Comparison of ENCODE assay signal across 8 mouse cellular contexts in genomic region chr11:106020051-106020763, GRCm38 (mm10). TPM values are rescaled to one million over a fixed set of nuclear protein-coding genes. Genes with fewer than 3 reads are reported as not detected.
A peak's percentile ranks its signal among the peaks of the same experiment; 100 is the strongest.
DNase-seq lines count a peak whose midpoint lies in the region; ATAC-seq and TF ChIP-seq lines count a peak whose summit lies in the region.

No protein-coding gene starts in this region.

- peak overlapping the region; percentile 7; the same call in 1 of the 2 replicates for H3K9ac ChIP-seq in CH12.LX (ENCODE audit: insufficient read depth, low read depth)
- peak overlapping the region; percentile 64 for H3K9ac ChIP-seq in midbrain, embryonic 14.5 days (replicated peaks; ENCODE audit: low read length)

- H3K4me1 ChIP-seq in CH12.LX (ENCODE audit: control insufficient read depth in 1 of 2, insufficient read depth in 2 of 2): peaks cover 6% of the 10 kb centered on the region in 2 experiments; a peak in 2 of 4 replicates
- peaks cover 15% of the 10 kb centered on the region for H3K4me1 ChIP-seq in forebrain, embryonic 10.5 days
- 0 out of 2 replicates have a peak, but pooled peaks cover 3% of the 10 kb centered on the region for H3K4me1 ChIP-seq in midbrain, embryonic 14.5 days (ENCODE audit: control insufficient read depth, insufficient read depth, low read length)

- no peak for TF ChIP-seq EP300 in CH12.LX (IDR thresholded peaks at IDR 0.05; ENCODE audit: low read length)

- no peak overlapping the region for H3K27ac ChIP-seq in CH12.LX (ENCODE audit: insufficient read depth, low read depth)
- peak overlapping the region; percentile 51 for H3K27ac ChIP-seq in forebrain, embryonic 10.5 days
- peak overlapping the region; percentile 66 for H3K27ac ChIP-seq in midbrain, embryonic 14.5 days (replicated peaks; ENCODE audit: low read depth, low read length)

- H3K36me3 ChIP-seq in CH12.LX (replicated peaks in 1 of 2; ENCODE audit: control insufficient read depth in 1 of 2, insufficient read depth in 1 of 2, low read length in 1 of 2): no peaks in the 10 kb centered on the region
- H3K36me3 ChIP-seq in forebrain, embryonic 10.5 days (replicated peaks): no peaks in the 10 kb centered on the region
- H3K36me3 ChIP-seq in midbrain, embryonic 14.5 days (ENCODE audit: control insufficient read depth, insufficient read depth, low read length): no peaks in the 10 kb centered on the region

- no peak for DNase-seq in cerebellum, adult 9-11 months
- DNase-seq in CH12.LX (ENCODE audit: extremely low read depth): no peak
- peak; percentile 38 for DNase-seq in forebrain, embryonic 10.5 days (ENCODE audit: extremely low spot score, low spot score)
- peak; percentile 47 to 71 for DNase-seq in layer of hippocampus, adult 18-20 months (ENCODE audit: low spot score in 2 of 2)
- DNase-seq in midbrain, embryonic 14.5 days: peak; percentile 82
- peak; percentile 51 to 58 for DNase-seq in thymus, adult 18-20 months
- DNase-seq in adrenal gland, adult 2 months: no peak

- H3K4me3 ChIP-seq in CH12.LX (replicated peaks in 1 of 3; ENCODE audit: low read depth in 2 of 3, low read length in 2 of 3, poor library complexity in 1 of 3): peak overlapping the region in 1 of 3 experiments; percentile 55
- H3K4me3 ChIP-seq in forebrain, embryonic 10.5 days: peak overlapping the region; percentile 61
- peak overlapping the region; percentile 44 for H3K4me3 ChIP-seq in midbrain, embryonic 14.5 days (replicated peaks; ENCODE audit: low read depth, low read length)

- peaks cover 97% of the 10 kb centered on the region for H3K27me3 ChIP-seq in CH12.LX (replicated peaks)
- H3K27me3 ChIP-seq in forebrain, embryonic 10.5 days (ENCODE audit: poor library complexity, severe bottlenecking): peaks cover 44% of the 10 kb centered on the region
- no peaks in the 10 kb centered on the region for H3K27me3 ChIP-seq in midbrain, embryonic 14.5 days (ENCODE audit: control insufficient read depth, insufficient read depth, low read length)

- no peaks in the 10 kb centered on the region for H3K9me3 ChIP-seq in CH12.LX (replicated peaks; ENCODE audit: low read length)
- H3K9me3 ChIP-seq in forebrain, embryonic 10.5 days: no peaks in the 10 kb centered on the region
- H3K9me3 ChIP-seq in midbrain, embryonic 14.5 days (ENCODE audit: control insufficient read depth, low read length): no peaks in the 10 kb centered on the region

- H3K4me2 ChIP-seq in CH12.LX (ENCODE audit: insufficient read depth, low read depth, poor library complexity, severe bottlenecking): peak overlapping the region; percentile 96
- H3K4me2 ChIP-seq in midbrain, embryonic 14.5 days (ENCODE audit: low read length): peak overlapping the region; percentile 76

- WGBS in forebrain, embryonic 10.5 days: under 1% methylated on average over 50 of the region's 50 CpGs
- WGBS in midbrain, embryonic 14.5 days: under 1% methylated on average over 50 of the region's 50 CpGs

- ATAC-seq in cerebellum, adult (ENCODE audit: insufficient number of reproducible peaks, low FRiP score, low TSS enrichment): peak; percentile 40; the same call in 1 of the 2 replicates
- ATAC-seq in midbrain, embryonic 14.5 days (ENCODE audit: low FRiP score, low TSS enrichment): no peak

- dilution Hi-C loops in CH12.LX (cut with MboI; ENCODE audit: extremely low pct_ligation_motif_present, extremely low pct_unique_long_range_greater_than_20kb, low sequenced_read_pairs): no loop called here

- in situ Hi-C loops in CH12.LX (cut with MboI; ENCODE audit: low pct_ligation_motif_present, low pct_unique_long_range_greater_than_20kb, low sequenced_read_pairs): no loop called here

- no peak for TF ChIP-seq CTCF in CH12.LX (conservative IDR thresholded peaks at IDR 0.05 in 1 of 2, IDR thresholded peaks at IDR 0.05 in 1 of 2; ENCODE audit: low read depth in 2 of 2, low read length in 2 of 2)

- no peaks in the 10 kb centered on the region for H3K79me2 ChIP-seq in CH12.LX (replicated peaks; ENCODE audit: control insufficient read depth, extremely low read depth, insufficient read depth, poor library complexity, severe bottlenecking)

- TF ChIP-seq RAD21 in CH12.LX (IDR thresholded peaks at IDR 0.05; ENCODE audit: low read depth, low read length): no peak

- TF ChIP-seq POLR2A in CH12.LX (IDR thresholded peaks at IDR 0.05; ENCODE audit: low read depth, low read length): no peak

TF ChIP-seq in CH12.LX, 34 proteins besides CTCF, POLR2A, EP300 and RAD21:
- TF ChIP-seq NRF1 (IDR thresholded peaks at IDR 0.05; ENCODE audit: low read depth, low read length) (peak; percentile 74), MAX (IDR thresholded peaks at IDR 0.05; ENCODE audit: low read length) (0 out of 2 replicates have a peak, but pooled peaks have one; percentile 18), TCF12 (IDR thresholded peaks at IDR 0.05; ENCODE audit: low read depth, low read length) (peak; percentile 48; the same call in 1 of the 2 replicates), NELFE (IDR thresholded peaks at IDR 0.05; ENCODE audit: low read depth, low read length) (no peak), USF1 (IDR thresholded peaks at IDR 0.05; ENCODE audit: low read depth, low read length) (no peak), UBTF (IDR thresholded peaks at IDR 0.05; ENCODE audit: low read depth, low read length) (peak; percentile 63; the same call in 1 of the 2 replicates)

RNA-seq across cellular contexts. Expression of gene Kcnh6, which starts 12.3 kb away (rescaled TPM):
- total RNA-seq in CH12.LX (2012; rRNA removed) (0.13 and 0.25 TPM in 2 replicates), CH12.LX (2014; rRNA removed) (not detected in 2 replicates)
- 0.19 TPM in 2 replicates for polyA plus RNA-seq in CH12.LX (2012; ENCODE audit: insufficient read length, low read depth)
- polyA plus RNA-seq in forebrain, embryonic 10.5 days (2016; fragmentation: Nextera tagmentation; extraction: Ambion mirVana): 0.39 and 0.58 TPM in 2 replicates
- under 1 TPM; 0.72 to 0.94 TPM for total RNA-seq in layer of hippocampus, adult 18-20 months (2021)
- polyA plus RNA-seq in midbrain, embryonic 14.5 days (2014; fragmentation: Nextera tagmentation; extraction: Ambion mirVana): 1.00 and 1.8 TPM in 2 replicates
- under 1 TPM; 0.07 to 0.14 TPM for total RNA-seq in adrenal gland, adult 2 months (2021)
- polyA plus RNA-seq in adrenal gland, adult 2 months (2012; rRNA removed): 0.46 and 0.48 TPM in 2 replicates

RNA-seq across cellular contexts. Expression of gene Dcaf7, which starts 16.5 kb away (rescaled TPM):
- total RNA-seq in CH12.LX (2012; rRNA removed): 71.5 and 71.6 TPM in 2 replicates
- total RNA-seq in CH12.LX (2014; rRNA removed): 74.4 and 79.5 TPM in 2 replicates
- polyA plus RNA-seq in CH12.LX (2012; ENCODE audit: insufficient read length, low read depth): 83.1 and 93.4 TPM in 2 replicates
- polyA plus RNA-seq in forebrain, embryonic 10.5 days (2016; fragmentation: Nextera tagmentation; extraction: Ambion mirVana): 84.0 and 87.1 TPM in 2 replicates
- total RNA-seq in layer of hippocampus, adult 18-20 months (2021): 100 to 1,000 TPM; 129 to 131 TPM
- polyA plus RNA-seq in midbrain, embryonic 14.5 days (2014; fragmentation: Nextera tagmentation; extraction: Ambion mirVana): 103 and 153 TPM in 2 replicates
- 10 to 100 TPM; 39.6 to 57.8 TPM for total RNA-seq in adrenal gland, adult 2 months (2021)
- 80.6 and 81.8 TPM in 2 replicates for polyA plus RNA-seq in adrenal gland, adult 2 months (2012; rRNA removed)

RNA-seq across cellular contexts. Expression of gene Ace3, which starts 25.7 kb away (rescaled TPM):
- total RNA-seq in CH12.LX (2012; rRNA removed) (not detected in 2 replicates), CH12.LX (2014; rRNA removed) (not detected in 2 replicates)
- polyA plus RNA-seq in CH12.LX (2012; ENCODE audit: insufficient read length, low read depth): not detected in 2 replicates
- not detected in 2 replicates for polyA plus RNA-seq in forebrain, embryonic 10.5 days (2016; fragmentation: Nextera tagmentation; extraction: Ambion mirVana)
- total RNA-seq in layer of hippocampus, adult 18-20 months (2021): not detected
- polyA plus RNA-seq in midbrain, embryonic 14.5 days (2014; fragmentation: Nextera tagmentation; extraction: Ambion mirVana): 0.09 TPM in 1 of 2 replicates, not detected in the other
- total RNA-seq in adrenal gland, adult 2 months (2021): not detected
- not detected in 2 replicates for polyA plus RNA-seq in adrenal gland, adult 2 months (2012; rRNA removed)

RNA-seq across cellular contexts. Expression of gene Taco1, which starts 45.7 kb away (rescaled TPM):
- total RNA-seq in CH12.LX (2012; rRNA removed) (35.7 and 35.8 TPM in 2 replicates), CH12.LX (2014; rRNA removed) (32.6 and 33.2 TPM in 2 replicates)
- polyA plus RNA-seq in CH12.LX (2012; ENCODE audit: insufficient read length, low read depth): 30.8 and 32.9 TPM in 2 replicates
- polyA plus RNA-seq in forebrain, embryonic 10.5 days (2016; fragmentation: Nextera tagmentation; extraction: Ambion mirVana): 15.1 and 15.4 TPM in 2 replicates
- 10 to 100 TPM; 18.3 TPM for total RNA-seq in layer of hippocampus, adult 18-20 months (2021)
- polyA plus RNA-seq in midbrain, embryonic 14.5 days (2014; fragmentation: Nextera tagmentation; extraction: Ambion mirVana): 5.6 and 6.1 TPM in 2 replicates
- total RNA-seq in adrenal gland, adult 2 months (2021): 10 to 100 TPM; 25.8 to 37.8 TPM
- 17.4 and 17.5 TPM in 2 replicates for polyA plus RNA-seq in adrenal gland, adult 2 months (2012; rRNA removed)

RNA-seq across cellular contexts. Expression of gene Ace, which starts 52.5 kb away (rescaled TPM):
- total RNA-seq in CH12.LX (2012; rRNA removed): 0.04 and 0.08 TPM in 2 replicates
- total RNA-seq in CH12.LX (2014; rRNA removed): not detected in 2 replicates
- not detected in 2 replicates for polyA plus RNA-seq in CH12.LX (2012; ENCODE audit: insufficient read length, low read depth)
- polyA plus RNA-seq in forebrain, embryonic 10.5 days (2016; fragmentation: Nextera tagmentation; extraction: Ambion mirVana): 0.28 and 0.74 TPM in 2 replicates
- 1 to 10 TPM; 6.0 to 9.2 TPM for total RNA-seq in layer of hippocampus, adult 18-20 months (2021)
- 2.9 and 3.6 TPM in 2 replicates for polyA plus RNA-seq in midbrain, embryonic 14.5 days (2014; fragmentation: Nextera tagmentation; extraction: Ambion mirVana)
- total RNA-seq in adrenal gland, adult 2 months (2021): 10 to 100 TPM in 1 of 2 experiments, 1 to 10 TPM in 1; 9.3 to 15.9 TPM
- 8.3 and 11.8 TPM in 2 replicates for polyA plus RNA-seq in adrenal gland, adult 2 months (2012; rRNA removed)

Comparison
In these comparisons a context has a peak if more than half of its experiments do, and no peak if none do; other contexts are left out.
1. DNase-seq: peak in forebrain, embryonic 10.5 days (single experiment), layer of hippocampus, adult 18-20 months (2 of 2), midbrain, embryonic 14.5 days (single experiment) and thymus, adult 18-20 months (2 of 2); none in cerebellum, adult 9-11 months (single experiment), CH12.LX (single experiment) and adrenal gland, adult 2 months (single experiment).